Mouse (Mus musculus): ENCODE data around the gene Dlat.
"Not testable (repeated sequence)": the region's sequence is repeated elsewhere in the genome, so short reads cannot be mapped to it uniquely, and the experiment has no call there.

The Dlat gene

GRCm38 (mm10) chr9:50660431-50660830 is 851 bp upstream of the Dlat start:
- peak; percentile 11 for DNase-seq (ENCODE audit: low spot score in 2 of 2)

GRCm38 (mm10) chr9:50658941-50659388 is 615 bp downstream of the Dlat start:
- peak in 1 of 2 experiments; percentile 12 for DNase-seq (ENCODE audit: low spot score in 2 of 2)

- DNase-seq (ENCODE audit: low spot score in 2 of 2): no peak
Observed at GRCm38 (mm10) chr9:50658391-50658790, 1.2 kb downstream of the Dlat start.

GRCm38 (mm10) chr9:50650503-50650902 is 9.1 kb downstream of the Dlat start:
- no peak for DNase-seq (ENCODE audit: low spot score in 2 of 2)

- no peak for DNase-seq (ENCODE audit: low spot score in 2 of 2)
Observed at GRCm38 (mm10) chr9:50646826-50647370, 12.7 kb downstream of the Dlat start.

GRCm38 (mm10) chr9:50634270-50634669 is 25.3 kb downstream of the Dlat start:
- no peak for DNase-seq (ENCODE audit: low spot score in 2 of 2)

- DNase-seq (ENCODE audit: low spot score in 2 of 2): no peak
Observed at GRCm38 (mm10) chr9:50633059-50633458, 26.5 kb downstream of the Dlat start.

GRCm38 (mm10) chr9:50632016-50632688 is 27.4 kb downstream of the Dlat start:
- no peak for DNase-seq (ENCODE audit: low spot score in 2 of 2)

- not testable (repeated sequence) for DNase-seq (ENCODE audit: low spot score in 2 of 2)
Observed at GRCm38 (mm10) chr9:50630903-50631302, 28.7 kb downstream of the Dlat start.

- no peak for DNase-seq (ENCODE audit: low spot score in 2 of 2)
Observed at GRCm38 (mm10) chr9:50617794-50618330, 41.7 kb downstream of the Dlat start.

- peak; percentile 79 to 85 for DNase-seq (ENCODE audit: low spot score in 2 of 2)
Observed at GRCm38 (mm10) chr9:50616766-50617603, 42.6 kb downstream of the Dlat start, which contains the start of the genes Pih1d2 and Nkapd1. Pih1d2 (plus strand) TSS chr9:50617321. Nkapd1 (minus strand) TSS chr9:50617464.

- no peak for DNase-seq (ENCODE audit: low spot score in 2 of 2)
Observed at GRCm38 (mm10) chr9:50616161-50616560, 43.4 kb downstream of the Dlat start.

- DNase-seq (ENCODE audit: low spot score in 2 of 2): peak in 1 of 2 experiments; percentile 36
Observed at GRCm38 (mm10) chr9:50612115-50612514, 47.5 kb downstream of the Dlat start.

- no peak for DNase-seq (ENCODE audit: low spot score in 2 of 2)
Observed at GRCm38 (mm10) chr9:50604338-50604737, 55.2 kb downstream of the Dlat start.

GRCm38 (mm10) chr9:50603998-50604324 is 55.6 kb downstream of the Dlat start:
- DNase-seq (ENCODE audit: low spot score in 2 of 2): no peak

- peak; percentile 93 to 95 for DNase-seq (ENCODE audit: low spot score in 2 of 2)
Observed at GRCm38 (mm10) chr9:50603189-50603997, 56.2 kb downstream of the Dlat start, which contains the start of the genes Sdhd and Timm8b. Sdhd (minus strand) TSS chr9:50603812. Timm8b (plus strand) TSS chr9:50603910.

GRCm38 (mm10) chr9:50602055-50602845 is 57.3 kb downstream of the Dlat start:
- no peak for DNase-seq (ENCODE audit: low spot score in 2 of 2)

- no peak for DNase-seq (ENCODE audit: low spot score in 2 of 2)
Observed at GRCm38 (mm10) chr9:50601536-50601935, 58.0 kb downstream of the Dlat start.

- DNase-seq (ENCODE audit: low spot score in 2 of 2): no peak
Observed at GRCm38 (mm10) chr9:50596973-50597372, 62.6 kb downstream of the Dlat start.

GRCm38 (mm10) chr9:50594794-50595417 is 64.7 kb downstream of the Dlat start:
- DNase-seq (ENCODE audit: low spot score in 2 of 2): no peak

All from right cerebral cortex, postnatal 36 days (tissue).